Mouse (Mus musculus) lung, embryonic 14.5 days (tissue): Measurements from ENCODE around the gene Iqsec1. TPM values are rescaled to one million over a fixed set of nuclear protein-coding genes. Genes with fewer than 3 reads are reported as not detected.
A peak's percentile ranks its signal among the peaks of the same experiment; 100 is the strongest.

ENCODE experiments used
- ATAC-seq: fragments of 200-750 bp; cut with Nextera tagmentation; 2 replicates; pipeline ENCODE4 v1.8.0; 2017; ENCODE audit warnings: mild to moderate bottlenecking, moderate TSS enrichment, moderate library complexity; ENCODE audit not compliant: insufficient read depth
- DNase-seq: peaks from one replicate; pipeline ENCODE4 v3.0.0-alpha.2; 2015
- H3K27ac ChIP-seq: fragments of 300-500 bp; sonication (generic); 2 replicates; pipeline ENCODE4 v1.5.1; 2014; ENCODE audit warnings: low read depth, mild to moderate bottlenecking, moderate library complexity
- H3K27me3 ChIP-seq: fragments of 300-500 bp; sonication (generic); 2 replicates; pipeline ENCODE4 v1.6.1; 2014; ENCODE audit warnings: low read length, control low read depth; ENCODE audit not compliant: insufficient read depth
- H3K36me3 ChIP-seq: fragments of 300-500 bp; sonication (generic); 2 replicates; pipeline ENCODE4 v1.6.1; 2014; ENCODE audit warnings: control low read depth; ENCODE audit not compliant: insufficient read depth
- H3K4me1 ChIP-seq: fragments of 300-500 bp; sonication (generic); 2 replicates; pipeline ENCODE4 v1.6.1; 2014; ENCODE audit warnings: antibody characterized with exemption, control low read depth; ENCODE audit not compliant: insufficient read depth
- H3K4me2 ChIP-seq: fragments of 300-500 bp; sonication (generic); 2 replicates; pipeline ENCODE4 v1.6.1; 2014; ENCODE audit warnings: mild to moderate bottlenecking
- H3K4me3 ChIP-seq: fragments of 300-500 bp; sonication (generic); 2 replicates; pipeline ENCODE4 v1.5.1; 2014; ENCODE audit warnings: low read depth, low read length
- H3K9ac ChIP-seq: fragments of 300-500 bp; sonication (generic); 2 replicates; pipeline ENCODE4 v1.6.1; 2014
- H3K9me3 ChIP-seq: fragments of 300-500 bp; sonication (generic); 2 replicates; pipeline ENCODE4 v1.6.1; 2016; ENCODE audit warnings: low read depth, low read length, control low read depth
- CTCF ChIP-seq: IDR thresholded peaks from 2 replicates; pipeline ENCODE4 v1.5.1; 2016; ENCODE audit warnings: antibody characterized with exemption, low read depth
- whole genome bisulfite sequencing: fragments of 180-500 bp; shearing (Covaris S2); extraction: QIAGEN DNeasy Blood & Tissue Kit; methylation state at CpG from one replicate; pipeline ENCODE4 v1.1.7; 2014; 5-methylcytosine and 5-hydroxymethylcytosine counted together
- polyA plus RNA-seq: library from polyadenylated mRNA; unstranded; fragments of >200 nt; fragmentation: Nextera tagmentation; extraction: Ambion mirVana; gene quantifications from 2 replicates; pipeline ENCODE4 v1.2.1, GENCODE M21; 2014

The Iqsec1 gene
- polyA plus RNA-seq, 1 experiment from 2014 or later = 15.8 TPM

- WGBS = 78% methylated on average over 6 of the region's 6 CpGs
- H3K36me3 ChIP-seq = no peaks in the 10 kb centered on the region
- TF ChIP-seq CTCF = no peak
- H3K27ac ChIP-seq = no peak overlapping the region
- no peaks in the 10 kb centered on the region for H3K4me1 ChIP-seq
- H3K9ac ChIP-seq = no peak overlapping the region
- no peak overlapping the region for H3K4me2 ChIP-seq
- H3K4me3 ChIP-seq = no peak overlapping the region
- H3K27me3 ChIP-seq = no peaks in the 10 kb centered on the region
- H3K9me3 ChIP-seq = no peaks in the 10 kb centered on the region
- DNase-seq (no peak), ATAC-seq (no peak)
Measured at GRCm38 (mm10) chr6:90829536-90829935, 158.9 kb downstream of the Iqsec1 start.

DNA sequence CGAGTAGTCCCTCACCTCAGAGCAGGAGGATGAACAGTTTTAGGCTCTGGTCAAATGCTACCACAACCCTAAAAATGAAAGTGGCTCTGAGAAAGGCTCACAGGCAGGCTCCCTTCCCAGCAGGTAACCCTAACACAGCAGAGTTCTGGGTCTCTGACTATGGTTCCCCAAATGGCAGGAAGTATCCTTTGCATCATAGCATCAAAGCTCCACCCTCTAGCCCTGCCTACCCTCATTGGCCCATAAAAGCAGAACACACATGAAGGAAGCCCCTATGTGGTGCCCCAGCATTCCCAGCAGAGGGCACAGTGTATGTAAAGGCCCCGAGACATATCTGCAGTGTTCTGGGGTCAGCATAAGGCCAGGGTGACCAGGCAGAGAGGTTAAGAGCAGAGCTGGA is 163.4 kb downstream of the Iqsec1 start:
- H3K4me2 ChIP-seq = no peak overlapping the region
- DNase-seq = no peak
- H3K4me3 ChIP-seq = no peak overlapping the region
- no peaks in the 10 kb centered on the region for H3K27me3 ChIP-seq
- no peak for TF ChIP-seq CTCF
- WGBS = 65% methylated on average over 2 of the region's 2 CpGs
- H3K9me3 ChIP-seq = no peaks in the 10 kb centered on the region
- ATAC-seq = no peak
- no peaks in the 10 kb centered on the region for H3K36me3 ChIP-seq
- no peaks in the 10 kb centered on the region for H3K4me1 ChIP-seq
- H3K27ac ChIP-seq = no peak overlapping the region
- H3K9ac ChIP-seq = no peak overlapping the region

DNA sequence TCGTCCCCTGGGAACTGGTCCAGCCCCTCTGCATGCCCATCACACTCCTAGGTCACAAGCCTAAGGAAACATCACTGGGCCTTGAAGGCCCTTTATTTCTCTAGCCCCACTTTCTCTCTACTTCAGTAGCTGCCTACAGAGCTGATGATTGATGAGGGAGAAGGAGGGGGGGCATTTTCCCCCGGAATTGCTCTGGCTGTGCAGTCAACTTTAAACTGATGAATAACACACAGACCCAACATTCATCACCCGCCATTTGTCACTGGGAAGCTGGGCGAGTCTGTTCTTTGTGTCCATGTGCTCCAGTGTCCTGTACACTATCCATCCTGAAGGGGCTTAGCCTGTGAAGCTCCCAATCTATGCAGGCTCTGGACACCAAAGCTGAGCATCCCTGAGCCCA is 165.2 kb downstream of the Iqsec1 start:
- ATAC-seq (no peak), DNase-seq (no peak)
- H3K4me3 ChIP-seq = no peak overlapping the region
- H3K36me3 ChIP-seq = no peaks in the 10 kb centered on the region
- no peaks in the 10 kb centered on the region for H3K27me3 ChIP-seq
- H3K4me1 ChIP-seq = no peaks in the 10 kb centered on the region
- no peak for TF ChIP-seq CTCF
- no peak overlapping the region for H3K9ac ChIP-seq
- H3K4me2 ChIP-seq = no peak overlapping the region
- H3K27ac ChIP-seq = no peak overlapping the region
- 22% methylated on average over 4 of the region's 4 CpGs for WGBS
- H3K9me3 ChIP-seq = no peaks in the 10 kb centered on the region

GRCm38 (mm10) chr6:90821916-90822602 is 166.4 kb downstream of the Iqsec1 start:
- H3K36me3 ChIP-seq = no peaks in the 10 kb centered on the region
- no peaks in the 10 kb centered on the region for H3K27me3 ChIP-seq
- no peak overlapping the region for H3K27ac ChIP-seq
- H3K9me3 ChIP-seq = no peaks in the 10 kb centered on the region
- WGBS = 56% methylated on average over 4 of the region's 4 CpGs
- DNase-seq (no peak), ATAC-seq (no peak)
- TF ChIP-seq CTCF = no peak
- no peak overlapping the region for H3K9ac ChIP-seq
- H3K4me2 ChIP-seq = no peak overlapping the region
- H3K4me1 ChIP-seq = no peaks in the 10 kb centered on the region
- H3K4me3 ChIP-seq = no peak overlapping the region

DNA sequence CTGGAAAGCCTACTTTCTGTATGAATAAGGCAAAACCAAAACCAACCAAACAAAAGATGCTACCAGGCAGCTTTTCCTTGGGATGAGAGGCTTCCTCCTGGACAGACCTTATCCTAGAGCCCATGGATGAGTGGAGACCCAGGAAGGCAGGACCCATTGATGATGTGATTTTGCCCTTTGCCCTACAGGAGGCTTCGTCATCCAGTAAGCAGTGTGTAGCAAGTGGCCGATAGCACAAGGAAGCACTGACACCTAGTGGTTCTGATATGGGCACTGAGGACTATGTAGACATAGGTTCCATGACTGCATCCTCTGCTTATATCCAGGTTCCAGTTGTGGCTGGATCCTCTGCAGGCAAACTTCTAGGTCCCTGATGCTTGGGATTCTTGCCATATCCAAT is 168.6 kb downstream of the Iqsec1 start:
- Histone ChIP-seq H3K9me3 (no peaks in the 10 kb centered on the region), H3K36me3 (no peaks in the 10 kb centered on the region), H3K27ac (no peak overlapping the region), H3K4me1 (no peaks in the 10 kb centered on the region), H3K4me3 (no peak overlapping the region), H3K4me2 (no peak overlapping the region), H3K9ac (no peak overlapping the region), H3K27me3 (no peaks in the 10 kb centered on the region)
- 59% methylated on average over 2 of the region's 2 CpGs for WGBS
- ATAC-seq = no peak
- peak; percentile 11 for DNase-seq
- peak; percentile 50 for TF ChIP-seq CTCF

- Histone ChIP-seq H3K4me1 (no peaks in the 10 kb centered on the region), H3K36me3 (no peaks in the 10 kb centered on the region), H3K27ac (no peak overlapping the region), H3K4me2 (no peak overlapping the region), H3K4me3 (no peak overlapping the region), H3K9me3 (no peaks in the 10 kb centered on the region), H3K27me3 (no peaks in the 10 kb centered on the region), H3K9ac (no peak overlapping the region)
- ATAC-seq (no peak), DNase-seq (peak; percentile 88)
- WGBS = 0% methylated on average over 1 of the region's 4 CpGs
- peak; percentile 90 for TF ChIP-seq CTCF
Measured at GRCm38 (mm10) chr6:90818956-90819355, 169.5 kb downstream of the Iqsec1 start.

GRCm38 (mm10) chr6:90816551-90816950 is 171.9 kb downstream of the Iqsec1 start:
- H3K4me1 ChIP-seq = no peaks in the 10 kb centered on the region
- no peak overlapping the region for H3K9ac ChIP-seq
- no peak for ATAC-seq
- no peaks in the 10 kb centered on the region for H3K36me3 ChIP-seq
- no peak overlapping the region for H3K27ac ChIP-seq
- no peak for TF ChIP-seq CTCF
- no peak overlapping the region for H3K4me3 ChIP-seq
- 74% methylated on average over 3 of the region's 3 CpGs for WGBS
- H3K27me3 ChIP-seq = no peaks in the 10 kb centered on the region
- no peak for DNase-seq
- H3K4me2 ChIP-seq = no peak overlapping the region
- no peaks in the 10 kb centered on the region for H3K9me3 ChIP-seq

- TF ChIP-seq CTCF = no peak
- Histone ChIP-seq H3K27me3 (no peaks in the 10 kb centered on the region; the same call in 1 of the 2 replicates), H3K9me3 (no peaks in the 10 kb centered on the region), H3K4me2 (no peak overlapping the region), H3K9ac (no peak overlapping the region), H3K4me1 (no peaks in the 10 kb centered on the region), H3K36me3 (no peaks in the 10 kb centered on the region), H3K4me3 (no peak overlapping the region), H3K27ac (no peak overlapping the region)
- no peak for ATAC-seq
- WGBS = 73% methylated on average over 3 of the region's 3 CpGs
- DNase-seq = no peak
Measured at GRCm38 (mm10) chr6:90815341-90815740, 173.1 kb downstream of the Iqsec1 start.
